Mouse (Mus musculus): ENCODE measurements around the gene Pdgfc.

DNA sequence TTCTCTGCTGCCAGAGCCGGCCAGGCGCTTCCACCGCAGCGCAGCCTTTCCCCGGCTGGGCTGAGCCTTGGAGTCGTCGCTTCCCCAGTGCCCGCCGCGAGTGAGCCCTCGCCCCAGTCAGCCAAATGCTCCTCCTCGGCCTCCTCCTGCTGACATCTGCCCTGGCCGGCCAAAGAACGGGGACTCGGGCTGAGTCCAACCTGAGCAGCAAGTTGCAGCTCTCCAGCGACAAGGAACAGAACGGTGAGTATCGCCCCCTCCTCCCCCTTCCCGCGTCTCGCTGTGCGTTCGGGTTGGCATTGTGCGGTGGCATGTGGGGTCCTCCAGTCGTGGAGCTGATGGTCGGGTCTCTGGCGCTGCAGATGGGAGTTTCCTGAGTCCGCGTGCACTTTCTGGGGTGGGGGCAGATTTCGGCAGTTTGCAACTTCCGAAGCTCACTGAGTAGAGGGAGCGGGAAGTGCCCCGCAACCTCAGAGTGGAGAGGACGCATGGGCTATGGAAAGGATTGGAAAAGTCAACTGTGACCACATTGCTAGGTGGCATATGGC lies 1.2 kb downstream of the Pdgfc start:
- no peak for TF ChIP-seq CTCF (IDR thresholded peaks at IDR 0.05; ENCODE audit: low read depth)
- no peak for TF ChIP-seq EP300 (IDR thresholded peaks at IDR 0.05; ENCODE audit: low read depth)

All from liver, postnatal 0 days (tissue).